16 mouse cellular contexts compared by ENCODE assay signal in genomic region chr4:59772171-59772879, GRCm38 (mm10). TPM values are rescaled to one million over a fixed set of nuclear protein-coding genes. Genes with fewer than 3 reads are reported as not detected.
DNase-seq lines count a peak whose midpoint lies in the region; ATAC-seq lines count a peak whose summit lies in the region.
"Had no signal": no experiment of that assay in that cellular context is flagged by ENCODE, and none has a peak within 500 bp of the region (broad histone marks: within the 10 kb centered on the region; RNA-seq: fewer than 3 reads in every experiment).

No protein-coding gene starts in this region.

- H3K9ac ChIP-seq in hindbrain, embryonic 11.5 days (ENCODE audit: low read depth, low read length) = no peak overlapping the region
- H3K9ac ChIP-seq in hindbrain, embryonic 16.5 days (ENCODE audit: low read depth, low read length) = no peak overlapping the region
- no peak overlapping the region for H3K9ac ChIP-seq in neural tube, embryonic 11.5 days (ENCODE audit: low read length)
- H3K9ac ChIP-seq in neural tube, embryonic 15.5 days (replicated peaks) = no peak overlapping the region
- H3K9ac ChIP-seq: limb, embryonic 15.5 days; liver, postnatal 0 days had no signal

- H3K4me1 ChIP-seq in hindbrain, embryonic 11.5 days (replicated peaks; ENCODE audit: control insufficient read depth, insufficient read depth, low read length) = no peaks in the 10 kb centered on the region
- H3K4me1 ChIP-seq in hindbrain, embryonic 16.5 days (ENCODE audit: control insufficient read depth, insufficient read depth, low read depth, low read length) = no peaks in the 10 kb centered on the region
- no peaks in the 10 kb centered on the region for H3K4me1 ChIP-seq in neural tube, embryonic 11.5 days (ENCODE audit: control insufficient read depth, insufficient read depth, low read length)
- H3K4me1 ChIP-seq in neural tube, embryonic 15.5 days = no peaks in the 10 kb centered on the region
- H3K4me1 ChIP-seq: limb, embryonic 15.5 days had no signal

- H3K36me3 ChIP-seq in hindbrain, embryonic 11.5 days (ENCODE audit: control insufficient read depth, insufficient read depth, low read length) = 0 out of 2 replicates have a peak, but pooled peaks cover 3% of the 10 kb centered on the region
- H3K36me3 ChIP-seq in hindbrain, embryonic 16.5 days (ENCODE audit: control insufficient read depth, insufficient read depth, low read length) = peaks cover 13% of the 10 kb centered on the region; the same call in 1 of the 2 replicates
- H3K36me3 ChIP-seq in neural tube, embryonic 11.5 days (ENCODE audit: control insufficient read depth, insufficient read depth, low read length) = peaks cover 11% of the 10 kb centered on the region
- H3K36me3 ChIP-seq in neural tube, embryonic 15.5 days = peaks cover 29% of the 10 kb centered on the region

- ATAC-seq in hindbrain, embryonic 11.5 days (ENCODE audit: low FRiP score) = no peak
- no peak for ATAC-seq in hindbrain, embryonic 16.5 days
- ATAC-seq in neural tube, embryonic 11.5 days (ENCODE audit: insufficient read depth, low FRiP score, low TSS enrichment) = no peak
- ATAC-seq in neural tube, embryonic 15.5 days (ENCODE audit: low FRiP score) = no peak
- ATAC-seq: liver, postnatal 0 days had no signal

- H3K27me3 ChIP-seq in hindbrain, embryonic 11.5 days (ENCODE audit: control insufficient read depth, insufficient read depth, low read length) = no peaks in the 10 kb centered on the region
- no peaks in the 10 kb centered on the region for H3K27me3 ChIP-seq in hindbrain, embryonic 16.5 days (replicated peaks; ENCODE audit: control insufficient read depth, insufficient read depth, low read length)
- no peaks in the 10 kb centered on the region for H3K27me3 ChIP-seq in neural tube, embryonic 11.5 days (ENCODE audit: control insufficient read depth, insufficient read depth, low read length)
- no peaks in the 10 kb centered on the region for H3K27me3 ChIP-seq in neural tube, embryonic 15.5 days (replicated peaks)
- H3K27me3 ChIP-seq: limb, embryonic 15.5 days had no signal

- DNase-seq in heart, adult 11 months = peak; percentile 62
- DNase-seq in heart, adult 8-10 months (ENCODE audit: low spot score) = no peak
- DNase-seq in hindbrain, embryonic 11.5 days (ENCODE audit: low spot score) = peak; percentile 32
- DNase-seq in neural tube, embryonic 11.5 days (ENCODE audit: low spot score) = peak; percentile 41
- DNase-seq in left cerebral cortex, adult 9 months (ENCODE audit: low spot score in 2 of 2) = no peak
- DNase-seq: cerebellum, adult 11-12 months; cerebellum, postnatal 36 days; gastrocnemius, postnatal 36 days; kidney, adult 2 months; kidney, postnatal 25 days; layer of hippocampus, adult 9-11 months; liver, postnatal 0 days; thymus, postnatal 4 days had no signal

- peak overlapping the region; percentile 51 for H3K27ac ChIP-seq in hindbrain, embryonic 11.5 days (ENCODE audit: low read depth, low read length)
- no peak overlapping the region for H3K27ac ChIP-seq in hindbrain, embryonic 16.5 days (ENCODE audit: low read depth, low read length)
- H3K27ac ChIP-seq in neural tube, embryonic 11.5 days (ENCODE audit: low read depth, low read length) = no peak overlapping the region; the same call in 1 of the 2 replicates
- H3K27ac ChIP-seq in neural tube, embryonic 15.5 days (replicated peaks) = no peak overlapping the region
- H3K27ac ChIP-seq: limb, embryonic 15.5 days had no signal

- no peak overlapping the region for H3K4me2 ChIP-seq in hindbrain, embryonic 11.5 days (replicated peaks; ENCODE audit: low read depth, low read length)
- H3K4me2 ChIP-seq in hindbrain, embryonic 16.5 days (ENCODE audit: low read length) = no peak overlapping the region
- H3K4me2 ChIP-seq in neural tube, embryonic 11.5 days (ENCODE audit: low read depth) = no peak overlapping the region
- H3K4me2 ChIP-seq in neural tube, embryonic 15.5 days = no peak overlapping the region
- H3K4me2 ChIP-seq: limb, embryonic 15.5 days had no signal

- WGBS in hindbrain, embryonic 11.5 days = 38% methylated on average over 17 of the region's 17 CpGs
- WGBS in hindbrain, embryonic 16.5 days = 23% methylated on average over 17 of the region's 17 CpGs
- WGBS in neural tube, embryonic 11.5 days = 50% methylated on average over 17 of the region's 17 CpGs
- WGBS in neural tube, embryonic 15.5 days = 45% methylated on average over 17 of the region's 17 CpGs

- H3K9me3 ChIP-seq in hindbrain, embryonic 11.5 days (ENCODE audit: control insufficient read depth, low read length) = no peaks in the 10 kb centered on the region
- no peaks in the 10 kb centered on the region for H3K9me3 ChIP-seq in hindbrain, embryonic 16.5 days (ENCODE audit: control insufficient read depth, low read length)
- no peaks in the 10 kb centered on the region for H3K9me3 ChIP-seq in neural tube, embryonic 11.5 days (ENCODE audit: control insufficient read depth, low read length)
- no peaks in the 10 kb centered on the region for H3K9me3 ChIP-seq in neural tube, embryonic 15.5 days (replicated peaks)
- H3K9me3 ChIP-seq: limb, embryonic 15.5 days had no signal

- H3K4me3 ChIP-seq in hindbrain, embryonic 11.5 days (ENCODE audit: low read depth, low read length) = no peak overlapping the region
- H3K4me3 ChIP-seq in hindbrain, embryonic 16.5 days (ENCODE audit: low read length) = no peak overlapping the region
- H3K4me3 ChIP-seq in neural tube, embryonic 11.5 days (ENCODE audit: low read depth, low read length) = no peak overlapping the region
- no peak overlapping the region for H3K4me3 ChIP-seq in neural tube, embryonic 15.5 days (replicated peaks)
- H3K4me3 ChIP-seq: limb, embryonic 15.5 days had no signal

RNA-seq across cellular contexts. Expression of gene Inip, which starts 29.1 kb away (rescaled TPM):
- 10 to 100 TPM in 2 of 4 experiments, 1 to 10 TPM in 2; 9.4 to 12.3 (median 10.8) TPM for total RNA-seq in heart, adult 8-10 months (2022)
- 94.3 and 105 TPM in 2 replicates for polyA plus RNA-seq in hindbrain, embryonic 11.5 days (2014; fragmentation: Nextera tagmentation; extraction: Ambion mirVana)
- polyA plus RNA-seq in hindbrain, embryonic 16.5 days (2015; fragmentation: Nextera tagmentation; extraction: Ambion mirVana) = 46.7 and 50.7 TPM in 2 replicates
- 90.2 and 95.9 TPM in 2 replicates for polyA plus RNA-seq in neural tube, embryonic 11.5 days (2014; fragmentation: Nextera tagmentation; extraction: Ambion mirVana)
- 48.9 and 53.3 TPM in 2 replicates for polyA plus RNA-seq in neural tube, embryonic 15.5 days (2015; fragmentation: Nextera tagmentation; extraction: Ambion mirVana)

RNA-seq across cellular contexts. Expression of gene Snx30, which starts 33.3 kb away (rescaled TPM):
- 1 to 10 TPM; 4.1 to 6.8 (median 5.5) TPM for total RNA-seq in heart, adult 8-10 months (2022)
- polyA plus RNA-seq in hindbrain, embryonic 11.5 days (2014; fragmentation: Nextera tagmentation; extraction: Ambion mirVana) = 13.4 and 19.1 TPM in 2 replicates
- 16.5 and 18.8 TPM in 2 replicates for polyA plus RNA-seq in hindbrain, embryonic 16.5 days (2015; fragmentation: Nextera tagmentation; extraction: Ambion mirVana)
- polyA plus RNA-seq in neural tube, embryonic 11.5 days (2014; fragmentation: Nextera tagmentation; extraction: Ambion mirVana) = 10.6 and 14.4 TPM in 2 replicates
- polyA plus RNA-seq in neural tube, embryonic 15.5 days (2015; fragmentation: Nextera tagmentation; extraction: Ambion mirVana) = 17.8 and 22.5 TPM in 2 replicates

Comparison
In these comparisons a context has a peak if more than half of its experiments do, and no peak if none do; other contexts are left out.
1. DNase-seq: peak in heart, adult 11 months (single experiment), hindbrain, embryonic 11.5 days (single experiment) and neural tube, embryonic 11.5 days (single experiment); none in heart, adult 8-10 months (single experiment) and left cerebral cortex, adult 9 months (0 of 2).